Mouse (Mus musculus): ENCODE measurements around the gene Lrp5.

DNA sequence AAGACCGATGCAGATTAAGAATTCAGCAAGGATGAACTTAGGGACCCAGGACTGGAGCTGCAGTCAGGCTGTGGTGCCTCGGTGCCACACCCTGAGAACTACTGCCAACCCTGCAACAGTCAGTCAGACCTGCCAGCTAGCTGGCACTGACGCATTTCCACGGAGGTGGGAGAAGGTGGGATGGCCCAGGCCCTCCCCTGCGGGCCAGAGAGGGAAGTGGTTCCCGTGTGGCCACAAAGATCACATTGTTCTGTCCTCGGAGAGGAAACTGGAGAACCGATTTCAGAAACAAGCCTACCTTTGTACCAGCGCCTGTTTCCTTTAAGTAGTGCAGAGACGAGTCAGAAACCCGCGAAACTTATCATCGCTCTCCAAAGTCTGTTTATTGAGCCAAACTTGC, 17.3 kb downstream of the Lrp5 start:
- TF ChIP-seq CTCF (IDR thresholded peaks at IDR 0.05; ENCODE audit: low read depth) (peak; percentile 37; the same call in 1 of the 2 replicates), EP300 (optimal IDR thresholded peaks at IDR 0.05) (no peak)
